Mouse (Mus musculus) adrenal gland (tissue): Measurements from ENCODE around the gene Mmp9.

Source experiments
- intact Hi-C: fragments of 180-260 bp; cut with DNase I; formaldehyde crosslinking; loops from one replicate; pipeline ENCODE4 v1.15.1; 2025

Gene Mmp9

DNA sequence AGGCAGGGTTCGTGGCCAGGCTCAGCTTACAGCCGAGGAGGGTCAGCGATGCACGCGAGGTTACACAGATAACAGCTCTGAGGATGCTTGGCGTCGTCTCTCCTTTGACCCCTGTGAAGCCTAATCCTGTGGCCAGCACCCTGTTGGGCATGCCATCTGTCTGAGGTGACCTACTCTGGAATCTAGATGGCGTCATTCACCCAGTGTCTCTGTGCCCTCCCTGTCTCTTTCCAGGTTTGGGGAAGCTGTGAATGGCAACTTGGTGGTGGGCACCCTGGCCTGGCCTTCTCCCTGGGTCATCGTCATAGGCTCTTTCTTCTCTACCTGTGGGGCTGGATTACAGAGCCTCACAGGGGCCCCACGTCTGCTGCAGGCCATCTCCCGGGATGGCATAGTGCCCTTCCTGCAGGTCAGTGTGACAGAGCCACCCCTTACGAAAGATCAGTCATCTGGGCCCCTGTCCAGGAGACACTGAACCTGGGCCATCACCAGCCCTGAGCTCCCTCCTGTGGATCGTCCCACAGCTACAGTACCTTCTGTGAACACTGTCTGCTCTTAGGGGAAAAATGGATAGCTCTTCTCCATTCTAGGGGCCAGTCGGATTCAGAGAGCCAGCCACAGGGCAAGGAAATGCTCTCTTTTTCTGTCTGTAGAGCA is 45.9 kb downstream of the Mmp9 start:
- intact Hi-C loops: no loop called here

DNA sequence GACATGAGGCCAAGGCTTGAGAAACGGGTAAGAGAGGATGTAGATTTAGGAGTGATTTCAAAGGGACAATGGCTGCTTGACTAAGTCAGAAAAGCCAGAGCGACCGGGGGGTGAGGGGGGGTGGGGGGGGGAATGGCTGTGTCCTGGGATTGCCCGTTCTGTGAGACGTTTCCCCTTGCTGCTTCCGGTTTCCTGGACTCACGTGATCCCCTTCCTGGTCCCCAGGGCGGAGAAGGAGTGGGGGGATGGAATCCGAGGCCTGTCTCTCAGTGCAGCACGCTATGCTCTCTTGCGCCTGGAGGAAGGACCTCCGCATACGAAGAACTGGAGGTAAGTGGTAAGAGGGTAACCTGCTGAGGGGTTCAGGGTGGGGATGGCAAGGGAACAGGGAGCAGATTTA is 48.2 kb downstream of the Mmp9 start:
- intact Hi-C loops: no loop called here

DNA sequence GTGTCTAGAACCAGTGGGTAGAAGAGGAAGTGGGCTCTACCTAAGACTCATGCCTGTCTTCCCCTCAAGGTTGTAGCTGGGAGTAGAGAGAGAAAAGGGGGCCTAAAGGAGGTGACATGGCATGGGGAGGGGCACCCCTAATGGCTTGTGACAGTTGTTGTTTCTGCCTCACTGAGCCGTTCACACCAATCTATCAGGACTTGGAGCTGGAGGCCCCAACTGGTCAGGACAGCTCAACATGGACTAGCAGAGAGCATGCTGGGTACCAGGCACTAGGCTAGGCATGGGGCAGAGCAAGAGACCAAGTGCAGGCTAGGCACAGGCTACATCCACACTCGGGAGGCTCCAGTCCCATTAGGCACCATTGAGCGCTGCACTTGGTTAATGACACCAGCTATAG is 50.5 kb downstream of the Mmp9 start:
- intact Hi-C loops: no loop called here

DNA sequence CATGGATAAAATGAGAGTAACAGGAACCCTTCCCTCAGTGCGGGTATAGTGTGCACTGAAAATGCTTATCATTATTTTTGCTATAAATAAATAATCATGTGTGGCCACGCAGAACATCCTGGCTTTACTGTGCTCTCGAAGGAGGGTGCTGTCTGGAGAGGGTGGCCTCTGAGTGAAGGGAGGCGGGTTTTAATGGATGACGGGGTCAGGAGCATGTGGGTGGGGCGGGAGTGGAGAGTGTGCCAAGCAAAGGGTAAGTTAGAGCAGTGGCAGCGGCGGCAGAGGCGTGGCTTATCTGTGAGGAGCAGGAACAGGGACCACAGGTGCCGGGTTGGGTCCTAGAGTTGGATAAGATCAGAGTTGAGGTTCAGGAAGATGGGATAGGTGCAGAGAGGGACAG is 51.2 kb downstream of the Mmp9 start:
- intact Hi-C loops: no loop called here

DNA sequence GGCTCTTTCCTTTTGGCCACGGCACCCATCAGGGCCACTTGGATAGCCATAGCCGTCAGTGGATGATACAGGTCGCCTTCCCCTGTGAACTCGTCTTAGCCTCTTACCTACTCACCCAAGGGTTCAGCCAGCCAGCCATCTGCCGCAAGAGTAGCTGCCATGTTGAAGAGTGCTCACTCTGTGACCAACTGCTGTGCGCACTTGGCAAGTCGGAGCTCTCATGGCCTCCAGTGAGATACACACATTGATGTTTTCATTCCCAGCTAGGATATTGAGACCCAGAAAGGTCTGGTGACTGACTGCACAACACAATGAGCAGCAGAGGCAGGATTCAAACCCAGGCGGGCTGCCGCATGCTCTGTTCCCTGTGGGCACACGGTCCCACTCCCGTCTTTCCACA is 53.6 kb downstream of the Mmp9 start:
- intact Hi-C loops: no loop called here

DNA sequence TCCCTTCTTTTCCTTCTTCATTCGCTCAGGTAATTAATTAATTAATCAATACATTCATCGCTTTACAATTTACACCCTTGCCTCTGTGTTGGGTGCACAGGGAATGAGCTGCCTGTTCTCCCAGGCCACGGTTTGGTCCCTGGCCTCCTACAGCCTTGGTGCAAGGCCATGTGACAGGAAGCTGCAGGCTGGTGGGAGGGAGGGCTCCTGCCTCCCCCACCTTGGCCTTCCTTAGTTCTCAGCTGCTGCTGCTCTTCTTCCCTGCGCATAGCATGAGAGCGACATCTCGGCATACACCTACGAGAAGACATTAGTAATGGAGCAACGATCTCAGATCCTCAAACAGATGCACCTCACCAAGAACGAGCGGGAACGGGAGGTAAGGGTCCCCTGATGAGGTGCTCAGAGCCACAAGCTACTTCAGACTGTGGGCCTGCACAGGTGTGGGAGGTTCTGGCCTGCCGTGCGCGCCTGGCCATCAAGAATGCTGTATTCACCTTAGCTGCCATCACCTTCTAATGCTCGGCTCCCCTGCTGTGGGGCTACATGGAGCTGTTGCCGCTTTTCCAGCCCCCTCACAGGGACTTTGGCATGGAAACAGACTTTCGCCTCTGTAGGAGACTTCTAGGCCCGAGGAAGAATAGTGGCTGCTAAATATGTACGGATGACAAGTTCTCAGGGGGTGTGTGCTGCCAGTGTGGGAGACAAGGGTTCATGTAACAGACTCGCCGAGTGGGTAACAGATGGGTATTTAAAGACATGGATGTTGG is 54.3 kb downstream of the Mmp9 start:
- intact Hi-C loops: loop anchor here (1.0 kb wide), 1 partner anchor 39 kb away; the partner anchor contains the start of gene Ncoa5

DNA sequence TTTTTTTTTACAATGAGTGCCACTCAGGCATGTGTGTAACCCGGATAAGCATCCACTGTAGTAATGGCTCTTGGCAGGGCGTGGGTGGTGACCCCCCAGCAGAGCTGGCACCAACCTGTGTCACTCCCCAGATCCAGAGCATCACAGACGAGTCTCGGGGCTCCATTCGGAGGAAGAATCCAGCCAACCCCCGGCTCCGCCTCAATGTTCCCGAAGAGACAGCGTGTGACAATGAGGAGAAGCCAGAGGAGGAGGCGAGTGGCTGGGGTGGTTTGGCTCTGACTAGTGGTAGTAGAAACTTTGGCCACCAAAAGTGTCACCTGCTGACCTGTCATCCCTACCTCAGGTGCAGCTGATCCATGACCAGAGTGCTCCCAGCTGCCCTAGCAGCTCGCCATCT is 55.4 kb downstream of the Mmp9 start:
- intact Hi-C loops: loop anchor here (1.0 kb wide), 1 partner anchor 38 kb away; the partner anchor contains the start of gene Ncoa5

DNA sequence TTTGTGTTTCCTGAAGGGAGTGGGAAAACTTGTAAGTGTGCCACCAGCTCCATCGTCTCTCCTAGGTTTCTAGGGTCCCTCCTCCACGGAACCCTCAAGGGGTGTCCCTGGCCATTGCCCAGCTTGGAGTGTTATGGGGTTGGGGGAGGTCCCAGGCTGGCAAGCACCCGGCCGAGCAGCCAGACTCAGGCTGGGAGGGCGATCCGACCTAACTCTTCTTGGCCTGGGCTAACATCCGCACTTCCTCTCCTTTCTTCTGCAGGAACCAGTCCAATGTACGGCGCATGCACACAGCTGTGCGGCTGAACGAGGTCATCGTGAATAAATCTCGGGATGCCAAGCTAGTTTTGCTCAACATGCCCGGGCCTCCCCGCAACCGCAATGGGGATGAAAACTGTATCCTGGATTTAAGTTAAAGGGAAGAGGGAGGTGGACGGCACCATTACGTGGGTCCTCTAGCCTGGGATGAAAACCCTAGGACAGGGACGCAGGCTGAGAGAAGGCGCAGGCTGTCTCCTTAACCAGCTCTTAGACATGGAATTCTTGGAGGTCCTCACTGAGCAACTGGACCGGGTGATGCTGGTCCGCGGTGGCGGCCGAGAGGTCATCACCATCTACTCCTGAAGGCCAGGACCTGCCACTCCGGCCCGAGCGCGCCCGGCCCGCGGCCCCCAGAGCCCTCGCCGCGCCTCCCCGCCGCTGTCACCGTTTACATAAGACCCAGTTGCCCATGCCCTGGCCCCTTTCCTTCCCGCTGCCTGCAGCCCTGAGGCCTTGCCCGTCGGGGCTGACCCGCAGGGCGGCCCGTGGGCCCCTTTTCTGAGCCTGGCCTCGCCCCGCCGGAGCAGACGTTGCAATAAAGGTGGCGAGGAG is 56.5 kb downstream of the Mmp9 start:
- intact Hi-C loops: no loop called here

DNA sequence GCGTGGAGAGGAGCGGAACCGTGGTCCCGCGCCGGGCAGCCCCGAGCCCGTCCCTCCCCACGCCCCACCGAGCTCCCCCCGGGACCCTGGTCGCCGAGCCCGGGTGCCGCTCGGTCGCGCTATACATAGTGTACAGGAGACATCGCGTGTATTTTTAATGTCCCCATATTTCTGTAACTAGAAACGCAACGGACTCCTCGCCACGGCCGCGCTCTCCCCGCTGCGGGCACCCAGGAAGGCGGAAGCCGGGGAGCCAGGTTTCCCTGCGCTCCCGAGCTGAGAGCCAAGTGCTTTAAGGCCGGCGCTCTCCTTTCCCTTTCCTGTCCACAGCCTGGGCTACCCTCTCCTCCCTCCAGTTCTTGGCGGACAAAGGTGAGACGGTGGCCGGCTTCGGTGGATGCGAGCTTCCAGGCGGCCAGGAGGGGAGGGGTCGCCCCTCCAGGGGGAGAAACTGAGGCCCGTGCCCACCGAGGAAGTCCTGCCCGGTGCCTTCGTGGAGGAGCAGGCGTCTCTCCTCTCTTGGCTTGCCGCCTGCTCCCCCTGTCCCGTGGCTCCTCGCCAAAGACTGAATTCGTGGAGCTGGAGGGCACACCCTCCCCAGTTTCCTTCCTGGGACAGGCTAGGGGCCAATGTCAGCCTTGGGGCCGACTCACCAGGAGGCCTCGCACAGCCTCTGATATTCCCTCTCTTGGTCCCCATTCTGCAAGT is 57.3 kb downstream of the Mmp9 start:
- intact Hi-C loops: no loop called here

DNA sequence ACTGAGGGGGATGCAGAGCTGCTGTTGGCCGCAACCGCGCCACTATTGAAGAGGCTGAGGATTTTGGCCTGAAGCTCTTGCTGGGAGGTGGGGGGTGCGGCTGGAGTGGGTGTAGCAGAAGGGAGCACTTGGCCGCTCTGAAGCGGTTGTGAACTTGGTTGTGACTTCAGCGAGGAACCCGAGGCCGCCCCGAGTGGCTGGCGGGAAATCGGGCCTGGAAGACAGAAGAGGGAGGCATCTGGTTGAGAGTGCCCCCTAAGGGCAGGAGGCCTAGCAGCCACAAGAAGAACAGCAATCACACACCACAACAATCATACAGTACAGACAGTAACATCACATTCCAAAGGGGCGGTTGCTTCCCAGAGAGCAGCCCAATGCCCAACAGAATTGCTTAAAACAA is 61.4 kb downstream of the Mmp9 start:
- intact Hi-C loops: no loop called here

DNA sequence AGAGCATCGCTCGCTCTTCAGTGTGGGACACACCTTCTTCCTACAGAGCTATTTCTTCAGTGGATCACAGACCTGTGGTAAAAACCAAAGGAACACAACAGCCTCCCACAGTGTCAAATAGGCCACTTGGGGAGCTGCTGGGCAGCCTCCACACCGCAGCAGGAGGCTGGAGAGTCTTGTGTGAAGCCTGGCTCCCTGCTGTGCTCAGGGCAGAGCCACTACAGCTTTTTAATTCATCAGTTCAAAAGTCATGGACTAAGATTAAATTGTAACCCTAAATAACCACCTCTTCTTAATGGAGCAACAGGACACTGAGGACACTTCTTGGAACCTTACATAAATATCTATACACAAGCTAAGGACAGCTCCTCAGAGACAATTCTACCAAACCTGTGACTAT is 62.5 kb downstream of the Mmp9 start:
- intact Hi-C loops: no loop called here

DNA sequence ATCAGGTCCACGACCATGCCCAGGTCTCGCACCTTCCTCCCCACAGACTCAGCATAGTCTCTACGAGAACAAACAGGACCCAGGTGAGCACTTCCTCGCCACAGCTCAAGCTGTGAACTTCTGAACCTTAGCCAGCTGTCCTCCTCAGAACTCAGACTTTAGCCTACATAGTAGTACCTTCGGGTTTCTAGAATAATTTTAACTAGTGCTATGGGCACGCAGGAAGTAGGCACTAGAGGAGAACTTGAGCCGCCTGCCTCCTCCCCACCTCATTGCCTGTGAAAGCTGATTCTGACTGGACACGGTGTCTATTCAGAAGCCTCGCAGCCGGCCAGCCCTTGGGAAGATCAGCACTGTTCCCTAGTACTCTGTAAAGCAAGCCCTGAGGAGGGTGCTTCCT is 63.7 kb downstream of the Mmp9 start:
- intact Hi-C loops: no loop called here
